Mouse (Mus musculus) brain, embryonic 14.5 days (tissue): Measurements from ENCODE around the gene Ppp1r26.

Source experiments
- CTCF ChIP-seq: fragments of 200-500 bp; IDR thresholded peaks from 2 replicates; pipeline ENCODE4 v1.5.1; 2012; ENCODE audit warnings: inconsistent platforms, mild to moderate bottlenecking, moderate library complexity, borderline replicate concordance; ENCODE audit not compliant: insufficient read depth, insufficient read length; ENCODE audit errors: extremely low read depth
- POLR2A ChIP-seq: fragments of 200-500 bp; IDR thresholded peaks from 2 replicates; pipeline ENCODE4 v1.6.1; 2012; ENCODE audit warnings: mild to moderate bottlenecking, inconsistent platforms, borderline replicate concordance; ENCODE audit not compliant: poor library complexity, insufficient read depth, insufficient read length, severe bottlenecking; ENCODE audit errors: extremely low read depth

GRCm38 (mm10) chr2:28465836-28466518, 19.4 kb downstream of the Ppp1r26 start, which contains the start of gene 1700007K13Rik:
- TF ChIP-seq CTCF (no peak), POLR2A (no peak)
